Mouse (Mus musculus) forebrain, postnatal 0 days (tissue): ENCODE results near the gene Moxd1. TPM values are rescaled to one million over a fixed set of nuclear protein-coding genes. Genes with fewer than 3 reads are reported as not detected.
A peak's percentile ranks its signal among the peaks of the same experiment; 100 is the strongest.

Experiments
- ATAC-seq: fragments of 200-750 bp; cut with Nextera tagmentation; 2 replicates; pipeline ENCODE4 v1.8.0; 2017; ENCODE audit warnings: mild to moderate bottlenecking, moderate library complexity
- DNase-seq: peaks from one replicate; pipeline ENCODE4 v3.0.0-alpha.2; 2015
- H3K27ac ChIP-seq: fragments of 300-500 bp; sonication (generic); 2 replicates; pipeline ENCODE4 v1.5.1; 2014; ENCODE audit warnings: low read depth, mild to moderate bottlenecking, antibody characterized with exemption, low read length, moderate library complexity, mixed read lengths
- H3K27me3 ChIP-seq: fragments of 300-500 bp; sonication (generic); 2 replicates; pipeline ENCODE4 v1.6.1; 2014; ENCODE audit warnings: mild to moderate bottlenecking, low read length, mixed read lengths; ENCODE audit not compliant: insufficient read depth
- H3K36me3 ChIP-seq: fragments of 300-500 bp; sonication (generic); 2 replicates; pipeline ENCODE4 v1.6.1; 2014; ENCODE audit warnings: mild to moderate bottlenecking, moderate library complexity; ENCODE audit not compliant: insufficient read depth
- H3K4me1 ChIP-seq: fragments of 300-500 bp; sonication (generic); 2 replicates; pipeline ENCODE4 v1.6.1; 2014; ENCODE audit warnings: antibody characterized with exemption; ENCODE audit not compliant: insufficient read depth
- H3K4me2 ChIP-seq: fragments of 300-500 bp; sonication (generic); 2 replicates; pipeline ENCODE4 v1.6.1; 2014; ENCODE audit warnings: low read depth, mild to moderate bottlenecking, moderate library complexity
- H3K4me3 ChIP-seq: fragments of 300-500 bp; sonication (generic); 2 replicates; pipeline ENCODE4 v1.5.1; 2014; ENCODE audit warnings: low read depth, low read length, mixed read lengths
- H3K9ac ChIP-seq: fragments of 300-500 bp; sonication (generic); 2 replicates; pipeline ENCODE4 v1.6.1; 2014; ENCODE audit warnings: mild to moderate bottlenecking
- H3K9me3 ChIP-seq: fragments of 300-500 bp; sonication (generic); 2 replicates; pipeline ENCODE4 v1.6.1; 2016; ENCODE audit warnings: low read length
- CTCF ChIP-seq: sonication (generic); IDR thresholded peaks from 2 replicates; pipeline ENCODE4 v1.5.1; 2016; ENCODE audit warnings: antibody characterized with exemption, control low read depth, low read depth
- WGBS: fragments of 180-500 bp; shearing (Covaris S2); extraction: QIAGEN DNeasy Blood & Tissue Kit; methylation state at CpG from one replicate; pipeline ENCODE4 v1.1.7; 2014; 5-methylcytosine and 5-hydroxymethylcytosine counted together
- polyA plus RNA-seq: library from polyadenylated mRNA; unstranded; fragments of >200 nt; fragmentation: Nextera tagmentation; extraction: Ambion mirVana; gene quantifications from 2 replicates; pipeline ENCODE4 v1.2.1, GENCODE M21; 2015
- total RNA-seq: library from RNA; depleted of rRNA; stranded (reverse); fragments of >200 nt; gene quantifications from 2 replicates; pipeline ENCODE4 v1.2.3, GENCODE M21; 2014; rRNA removed

The Moxd1 gene
- total and polyA plus RNA-seq, 2 experiments from 2014 or later: 3.3 to 5.1 TPM

- no peak for DNase-seq
Measured at GRCm38 (mm10) chr10:24332799-24333198, 109.5 kb downstream of the Moxd1 start.

DNA sequence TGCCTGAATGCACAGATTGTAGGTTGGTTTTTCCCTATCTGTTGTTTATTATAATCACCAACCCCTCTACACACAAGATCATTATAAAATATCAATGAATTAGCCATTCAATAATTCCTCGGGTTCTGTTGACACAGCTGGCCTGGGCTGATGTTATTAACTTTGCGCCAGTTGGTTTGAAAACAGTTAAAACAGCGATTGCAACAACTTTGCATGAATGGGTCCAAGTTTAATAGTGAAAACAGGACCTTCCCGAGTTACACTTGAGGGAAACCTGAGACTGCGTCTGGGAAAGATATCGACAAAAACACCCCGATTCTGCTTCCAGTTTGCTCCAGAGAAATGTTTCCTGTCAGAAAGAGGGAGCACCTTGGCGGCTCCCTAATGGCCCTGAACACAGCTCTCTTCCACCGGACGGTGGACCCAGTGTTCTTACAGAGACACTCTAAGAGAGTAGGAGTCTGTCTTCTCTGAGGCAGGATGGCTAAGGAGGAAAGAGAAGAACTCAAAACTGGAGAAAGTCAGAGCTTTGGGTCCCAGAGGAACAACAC is 116.4 kb downstream of the Moxd1 start:
- H3K9ac ChIP-seq: no peak overlapping the region
- no peak overlapping the region for H3K27ac ChIP-seq
- H3K9me3 ChIP-seq: no peaks in the 10 kb centered on the region
- H3K27me3 ChIP-seq: no peaks in the 10 kb centered on the region
- no peak overlapping the region for H3K4me2 ChIP-seq
- TF ChIP-seq CTCF: no peak
- DNase-seq: no peak
- ATAC-seq: no peak
- no peaks in the 10 kb centered on the region for H3K4me1 ChIP-seq
- H3K4me3 ChIP-seq: no peak overlapping the region
- WGBS: 86% methylated on average over 10 of the region's 10 CpGs
- H3K36me3 ChIP-seq: no peaks in the 10 kb centered on the region

More at GRCm38 (mm10) chr10:24332799-24333198, 109.5 kb downstream of the Moxd1 start:
- Histone ChIP-seq H3K4me3 (no peak overlapping the region), H3K4me1 (no peaks in the 10 kb centered on the region), H3K36me3 (no peaks in the 10 kb centered on the region), H3K27me3 (no peaks in the 10 kb centered on the region), H3K27ac (no peak overlapping the region), H3K4me2 (no peak overlapping the region), H3K9me3 (no peaks in the 10 kb centered on the region), H3K9ac (no peak overlapping the region)
- no peak for ATAC-seq
- peak; percentile 37 for TF ChIP-seq CTCF
- 53% methylated on average over 3 of the region's 3 CpGs for WGBS

DNA sequence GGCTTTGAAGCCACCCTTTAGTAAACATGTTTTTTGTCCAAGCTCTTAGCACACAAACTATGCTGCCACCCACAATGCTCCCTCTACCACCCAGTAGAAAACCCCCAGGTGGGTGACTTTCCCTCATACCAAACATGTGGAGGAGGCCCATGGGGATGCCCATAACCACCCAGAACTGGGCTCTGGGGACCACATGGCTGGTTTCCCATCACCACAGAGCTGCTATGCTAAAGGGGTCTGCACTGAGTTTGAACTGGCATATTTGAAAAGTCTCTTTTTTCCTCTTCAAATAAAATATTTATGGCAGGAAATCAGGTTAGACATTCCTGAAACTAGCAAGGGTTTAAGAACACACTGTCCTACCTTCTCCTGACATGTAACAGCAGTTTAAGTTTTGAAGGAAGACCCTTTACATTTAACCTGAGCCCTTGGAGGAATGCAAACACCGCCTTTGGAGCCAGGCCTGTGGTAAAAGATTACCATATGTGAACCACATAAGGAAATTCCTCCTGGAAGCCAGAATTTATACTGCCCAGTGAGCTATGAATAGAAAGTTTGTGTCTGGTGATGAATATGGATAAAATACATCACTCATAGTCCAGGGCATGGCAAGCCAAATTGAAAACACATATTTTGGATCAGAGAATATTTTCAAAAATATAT is 117.4 kb downstream of the Moxd1 start:
- Histone ChIP-seq H3K4me2 (no peak overlapping the region), H3K9me3 (no peaks in the 10 kb centered on the region), H3K36me3 (no peaks in the 10 kb centered on the region), H3K9ac (no peak overlapping the region), H3K27ac (no peak overlapping the region), H3K4me3 (no peak overlapping the region), H3K27me3 (no peaks in the 10 kb centered on the region), H3K4me1 (no peaks in the 10 kb centered on the region)
- ATAC-seq (no peak; the same call in 1 of the 2 replicates), DNase-seq (no peak)
- WGBS: 63% methylated on average over 1 of the region's 1 CpGs
- TF ChIP-seq CTCF: no peak

GRCm38 (mm10) chr10:24341214-24341589 is 117.9 kb downstream of the Moxd1 start:
- Histone ChIP-seq H3K27ac (no peak overlapping the region), H3K27me3 (no peaks in the 10 kb centered on the region), H3K9ac (no peak overlapping the region), H3K9me3 (no peaks in the 10 kb centered on the region), H3K36me3 (no peaks in the 10 kb centered on the region), H3K4me3 (no peak overlapping the region), H3K4me1 (no peaks in the 10 kb centered on the region), H3K4me2 (no peak overlapping the region)
- 78% methylated on average over 6 of the region's 6 CpGs for WGBS
- TF ChIP-seq CTCF: no peak
- no peak; the same call in 1 of the 2 replicates for ATAC-seq
- DNase-seq: no peak

DNA sequence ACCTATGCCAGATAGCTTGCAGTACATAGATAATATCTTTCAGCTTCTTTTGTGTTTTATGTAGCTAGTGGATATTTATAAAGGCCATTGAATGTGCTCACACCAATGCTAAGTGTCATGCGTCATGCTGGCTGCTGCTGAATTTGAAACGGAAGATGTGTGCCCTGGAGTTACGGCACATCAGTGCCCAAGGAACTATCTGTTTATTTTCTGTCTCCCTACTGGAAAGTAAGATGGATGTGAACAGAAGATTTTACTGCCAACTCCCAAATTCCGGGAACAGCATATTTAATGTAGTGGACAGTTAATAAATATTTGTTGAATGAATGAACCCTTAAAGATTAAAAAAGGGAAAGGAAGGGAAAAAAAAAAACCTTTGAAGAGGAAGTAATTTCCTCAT is 119.8 kb downstream of the Moxd1 start:
- WGBS: 52% methylated on average over 4 of the region's 4 CpGs
- no peaks in the 10 kb centered on the region for H3K9me3 ChIP-seq
- no peak overlapping the region for H3K27ac ChIP-seq
- DNase-seq (no peak), ATAC-seq (no peak)
- H3K36me3 ChIP-seq: no peaks in the 10 kb centered on the region
- TF ChIP-seq CTCF: no peak
- H3K4me1 ChIP-seq: no peaks in the 10 kb centered on the region
- H3K9ac ChIP-seq: no peak overlapping the region
- H3K4me3 ChIP-seq: no peak overlapping the region
- no peak overlapping the region for H3K4me2 ChIP-seq
- H3K27me3 ChIP-seq: no peaks in the 10 kb centered on the region

Other genes with a start within 250 kb of the Moxd1 start
- gene Taar6, start 237.9 kb upstream of the Moxd1 start, total RNA-seq: not detected in 2 replicates
- not detected in 2 replicates for gene Taar6, start 237.9 kb upstream of the Moxd1 start, polyA plus RNA-seq
- not detected in 2 replicates for gene Taar7a, start 230.0 kb upstream of the Moxd1 start, total RNA-seq
- not detected in 2 replicates for gene Taar7a, start 230.0 kb upstream of the Moxd1 start, polyA plus RNA-seq
- gene Taar7b, start 223.6 kb upstream of the Moxd1 start, total RNA-seq: not detected in 2 replicates
- not detected in 2 replicates for gene Taar7b, start 223.6 kb upstream of the Moxd1 start, polyA plus RNA-seq
- not detected in 2 replicates for gene Taar7d, start 196.3 kb upstream of the Moxd1 start, total RNA-seq
- gene Taar7d, start 196.3 kb upstream of the Moxd1 start, polyA plus RNA-seq: not detected in 2 replicates
- gene Taar7e, start 185.9 kb upstream of the Moxd1 start, total RNA-seq: not detected in 2 replicates
- not detected in 2 replicates for gene Taar7e, start 185.9 kb upstream of the Moxd1 start, polyA plus RNA-seq
- gene Taar7f, start 174.0 kb upstream of the Moxd1 start, total RNA-seq: not detected in 2 replicates
- not detected in 2 replicates for gene Taar7f, start 174.0 kb upstream of the Moxd1 start, polyA plus RNA-seq
- not detected in 2 replicates for gene Taar8a, start 147.0 kb upstream of the Moxd1 start, total RNA-seq
- gene Taar8a, start 147.0 kb upstream of the Moxd1 start, polyA plus RNA-seq: not detected in 2 replicates
- not detected in 2 replicates for gene Taar8b, start 131.2 kb upstream of the Moxd1 start, total RNA-seq
- not detected in 2 replicates for gene Taar8b, start 131.2 kb upstream of the Moxd1 start, polyA plus RNA-seq
- not detected in 2 replicates for gene Taar8c, start 121.6 kb upstream of the Moxd1 start, total RNA-seq
- gene Taar8c, start 121.6 kb upstream of the Moxd1 start, polyA plus RNA-seq: not detected in 2 replicates
- gene Taar9, start 114.0 kb upstream of the Moxd1 start, total RNA-seq: not detected in 2 replicates
- not detected in 2 replicates for gene Taar9, start 114.0 kb upstream of the Moxd1 start, polyA plus RNA-seq
- gene Stx7, start 74.2 kb upstream of the Moxd1 start, total RNA-seq: 160 and 169 TPM in 2 replicates
- gene Stx7, start 74.2 kb upstream of the Moxd1 start, polyA plus RNA-seq: 318 and 351 TPM in 2 replicates